Mouse (Mus musculus) urinary bladder, postnatal 14 days (tissue): ENCODE data around the gene Ppp1r15b.

Source experiments
- DNase-seq: peaks from one replicate; pipeline ENCODE4 v3.0.0; 2021; ENCODE audit warnings: low spot score

Gene Ppp1r15b

DNA sequence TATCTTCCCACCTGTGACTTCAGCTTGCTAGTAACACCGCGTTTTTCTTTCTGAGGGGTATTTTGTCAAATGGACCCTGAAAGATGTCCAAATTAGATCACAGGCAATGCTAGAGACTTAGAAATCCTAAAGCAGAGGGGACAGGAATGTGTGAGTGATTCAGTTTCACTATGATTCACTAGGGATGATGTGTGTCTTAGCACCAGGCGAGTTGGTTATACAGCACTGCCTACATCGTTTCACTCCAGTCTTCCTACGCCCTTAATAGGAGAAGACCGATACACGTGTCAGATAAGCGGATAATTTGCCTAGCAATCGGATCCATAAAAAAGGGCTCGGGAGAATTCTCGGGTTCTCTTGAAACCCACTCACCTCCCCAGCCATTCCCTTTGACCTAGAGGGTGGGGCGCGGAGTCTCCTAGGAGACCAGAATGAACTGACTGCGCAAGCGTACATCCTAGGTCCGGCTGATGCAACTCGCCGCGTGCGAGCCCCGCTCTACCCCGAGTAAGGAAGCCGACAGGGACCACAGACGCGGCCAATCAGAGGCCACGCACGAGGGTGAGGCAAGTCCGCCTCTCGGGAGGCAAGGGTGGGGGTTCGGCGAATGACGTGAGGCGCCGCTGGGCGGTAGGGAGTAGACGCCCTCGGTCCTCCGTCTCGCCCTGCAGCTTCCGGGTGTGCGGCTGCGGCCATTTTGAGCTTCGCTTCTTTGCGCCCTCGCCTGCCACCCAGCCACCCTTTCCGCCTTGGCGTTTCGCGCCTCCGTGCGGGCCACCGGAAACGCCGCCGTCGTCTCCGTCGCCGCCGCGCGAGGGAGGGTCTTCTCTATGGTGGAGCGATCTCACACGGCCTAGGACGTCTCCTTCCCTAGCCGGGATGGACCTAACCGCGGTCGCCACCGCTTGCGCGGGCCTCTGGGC, at the start of gene Ppp1r15b:
Ppp1r15b (plus strand) TSS at position 506 of the 923 bp plus-strand sequence.
- peak; percentile 99 for DNase-seq

DNA sequence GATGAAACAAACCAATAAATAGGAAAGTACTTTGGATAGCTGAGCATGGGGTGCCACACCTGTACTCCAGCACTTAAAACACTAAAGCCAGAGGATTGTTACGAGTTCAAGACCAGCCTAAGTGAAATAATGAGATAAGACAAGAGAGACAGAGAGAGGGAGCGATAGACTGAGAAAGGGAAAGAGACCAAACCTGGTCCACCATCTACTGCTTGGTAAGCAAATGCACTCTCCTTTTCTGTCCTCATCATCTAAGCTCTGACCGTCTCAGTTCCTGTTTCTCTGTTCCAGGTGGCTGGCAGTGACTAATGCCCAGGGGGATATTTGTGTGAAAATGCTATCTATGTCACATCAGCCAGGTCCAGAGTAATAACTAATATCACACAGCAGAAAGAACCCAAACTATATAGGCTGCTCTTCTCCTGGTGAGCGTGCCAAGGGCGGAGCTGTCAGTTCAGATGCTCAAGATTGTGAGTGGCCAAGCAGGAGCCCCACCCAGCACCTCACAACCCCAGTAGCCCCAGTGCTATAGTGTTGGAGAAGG, 47.9 kb upstream of the Ppp1r15b start:
- DNase-seq: no peak

GRCm38 (mm10) chr1:133083942-133084625, 46.9 kb upstream of the Ppp1r15b start:
- peak; percentile 38 for DNase-seq

DNA sequence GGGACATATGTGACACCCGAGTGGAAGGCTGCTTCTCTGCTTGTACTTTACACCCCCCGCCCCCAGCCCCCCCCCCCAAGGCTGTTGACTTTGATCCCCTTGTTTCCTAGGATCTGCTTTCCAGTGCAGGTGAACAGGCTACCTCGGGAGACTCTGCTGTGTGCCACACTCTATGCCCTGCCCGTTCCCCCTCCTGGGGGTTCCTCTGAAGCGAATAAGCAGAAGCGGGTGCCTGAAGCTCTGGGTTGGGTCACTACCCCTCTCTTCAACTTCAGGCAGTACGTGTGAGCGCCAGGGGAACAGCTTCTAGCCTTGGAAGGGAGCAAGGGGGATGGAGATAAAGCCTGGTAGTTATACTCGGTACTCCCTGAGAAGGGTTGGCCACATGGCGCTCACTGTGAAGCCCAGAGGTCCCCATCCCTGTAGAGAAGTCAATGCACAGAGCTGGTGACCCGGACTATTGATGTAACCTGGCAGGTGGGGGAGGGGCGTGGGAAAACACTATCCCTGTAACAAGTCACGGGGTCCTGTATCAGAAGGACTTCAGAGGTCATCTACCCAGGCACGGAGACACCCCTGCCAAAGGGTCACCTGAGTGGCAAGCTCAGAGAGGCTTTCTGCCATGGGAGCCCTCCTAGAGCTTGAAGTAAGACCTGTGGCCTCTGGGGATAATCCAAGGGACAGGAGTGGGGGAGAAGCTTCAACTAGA, 46.1 kb upstream of the Ppp1r15b start:
- DNase-seq: no peak

DNA sequence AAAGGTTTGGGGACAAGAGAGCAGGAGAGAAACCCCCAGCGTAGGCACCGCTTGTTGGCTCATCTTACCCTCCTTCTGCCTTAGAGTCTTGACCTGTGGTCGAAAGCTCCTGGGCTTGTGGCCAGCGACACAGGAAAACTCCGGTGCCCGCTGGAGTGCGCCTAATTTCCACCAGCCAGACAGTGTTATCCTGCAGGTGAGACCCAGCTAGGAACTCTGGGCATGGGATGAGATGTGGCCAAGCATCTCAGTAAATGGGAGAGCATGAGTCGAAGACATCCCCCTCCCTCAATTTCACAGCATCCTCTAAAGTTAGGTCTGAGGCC, 45.6 kb upstream of the Ppp1r15b start:
- no peak for DNase-seq

DNA sequence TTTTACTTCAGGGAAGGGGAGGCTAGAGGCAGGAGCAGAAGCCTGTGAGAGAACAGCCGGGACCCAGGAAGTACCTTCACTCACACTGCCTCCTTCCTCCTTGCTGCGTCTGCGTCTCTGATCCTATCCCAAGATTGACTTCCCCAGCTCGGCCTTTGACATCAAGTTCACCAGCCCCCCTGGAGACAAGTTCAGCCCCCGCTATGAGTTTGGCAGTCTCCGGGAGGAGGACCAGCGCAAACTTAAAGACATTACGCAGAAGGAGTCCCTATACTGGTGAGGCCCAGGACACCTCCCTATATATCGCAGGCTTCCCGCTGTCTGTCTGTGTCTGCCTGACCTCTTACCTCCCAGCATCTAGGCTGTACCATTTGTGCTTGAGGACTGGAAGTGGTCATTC, 44.1 kb upstream of the Ppp1r15b start:
- DNase-seq: no peak

GRCm38 (mm10) chr1:133087206-133087905, 43.6 kb upstream of the Ppp1r15b start:
- DNase-seq: peak; percentile 67

GRCm38 (mm10) chr1:133088196-133088595, 42.7 kb upstream of the Ppp1r15b start:
- DNase-seq: no peak

DNA sequence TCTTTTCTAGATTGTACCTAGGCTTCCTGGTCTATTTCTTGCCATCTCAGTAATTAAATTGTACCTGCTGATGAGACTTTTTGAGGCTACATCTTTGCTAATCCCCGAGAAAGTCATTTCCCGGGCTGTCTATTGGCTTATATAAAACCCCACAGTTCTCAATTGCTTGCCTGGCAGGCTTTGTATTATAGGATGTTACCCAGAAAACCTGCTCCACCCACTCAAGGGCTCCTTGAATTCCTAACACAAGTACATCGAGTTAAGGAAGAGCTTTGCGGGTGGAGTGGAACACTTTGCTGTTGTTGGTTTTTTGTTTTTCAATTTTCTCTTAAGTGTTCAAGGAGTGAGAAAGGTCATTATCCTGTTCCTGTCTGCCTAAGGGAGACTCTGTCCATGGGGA, 41.5 kb upstream of the Ppp1r15b start:
- no peak for DNase-seq

DNA sequence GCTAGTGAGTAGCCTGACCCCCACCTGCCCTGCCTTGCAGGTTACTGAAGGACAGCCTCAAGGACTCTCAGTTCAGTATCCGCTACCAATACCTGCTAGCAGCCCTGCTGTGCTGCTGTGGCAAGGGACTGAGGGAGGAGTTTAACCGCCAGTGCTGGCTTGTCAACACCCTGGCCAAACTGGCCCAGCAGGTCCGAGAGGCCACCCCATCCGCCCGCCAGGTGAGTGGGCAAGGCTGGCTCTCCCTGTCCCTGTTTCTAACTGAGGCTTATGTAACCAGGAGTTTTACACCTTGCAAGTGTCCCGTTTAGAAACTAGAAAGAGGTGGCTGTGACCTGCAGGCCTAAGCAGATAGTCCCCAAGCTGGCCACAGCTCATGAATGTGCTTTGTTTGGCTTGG, 40.3 kb upstream of the Ppp1r15b start:
- peak; percentile 89 for DNase-seq

DNA sequence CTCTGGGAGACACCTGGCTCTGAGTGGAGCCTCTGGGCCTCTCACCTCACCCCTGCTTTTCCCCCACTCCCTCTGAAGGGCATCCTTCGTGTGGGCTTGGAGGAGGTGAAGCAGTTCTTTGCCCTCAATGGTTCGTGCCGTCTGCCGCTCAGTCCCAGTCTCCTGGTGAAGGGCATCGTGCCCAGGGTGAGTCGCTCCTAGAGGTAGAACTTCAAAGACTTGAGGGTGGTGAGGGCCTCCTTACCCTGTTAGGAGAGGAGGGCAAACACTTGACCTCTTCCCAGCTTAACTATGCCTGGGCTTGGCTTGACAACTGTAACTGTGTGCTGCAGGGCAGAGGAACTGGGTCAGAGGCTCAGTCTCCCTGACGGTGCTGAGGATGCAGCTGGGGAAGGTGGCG, 39.5 kb upstream of the Ppp1r15b start:
- no peak for DNase-seq

- no peak for DNase-seq
These were observed 37.2 kb upstream of the Ppp1r15b start for GRCm38 (mm10) chr1:133093719-133094118.

DNA sequence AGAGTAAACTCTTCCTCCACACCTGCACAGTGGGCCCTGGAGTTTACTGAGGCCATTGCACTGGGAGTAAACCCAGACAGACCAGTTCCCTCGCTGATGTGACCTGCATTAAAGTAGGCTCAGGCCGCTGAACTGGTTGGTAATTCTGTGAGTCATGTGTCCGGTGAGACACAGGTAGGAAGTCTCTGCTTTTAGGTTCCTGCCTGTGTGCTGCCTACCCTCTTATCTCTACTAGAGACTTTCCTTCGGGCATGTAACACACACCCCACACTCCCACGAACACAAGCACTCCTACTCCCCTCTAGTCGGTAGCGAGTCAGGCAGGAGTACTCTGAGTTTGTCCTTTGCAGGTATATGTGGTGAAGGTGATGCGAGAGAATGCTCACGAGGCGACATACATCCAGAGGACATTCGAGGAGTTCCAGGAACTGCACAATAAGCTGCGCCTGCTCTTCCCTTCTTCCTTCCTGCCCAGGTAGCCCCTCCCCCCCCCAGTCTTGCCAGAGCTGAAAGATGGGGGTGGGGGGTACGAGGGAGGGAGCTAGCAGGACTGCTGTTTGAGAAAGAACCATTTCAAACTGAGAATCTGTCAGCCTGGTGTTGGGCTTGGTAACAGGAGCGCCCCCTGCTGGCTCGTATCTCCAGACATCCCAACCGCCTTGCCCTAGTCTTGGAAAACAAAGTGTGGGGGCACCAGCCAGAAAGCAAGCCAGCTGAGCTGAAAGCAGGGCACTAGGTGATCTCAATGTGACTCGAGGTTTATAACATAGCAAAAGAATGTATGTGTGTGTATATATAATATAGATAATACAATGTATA, 29.8 kb upstream of the Ppp1r15b start:
- DNase-seq: peak; percentile 79

GRCm38 (mm10) chr1:133102108-133102507, 28.8 kb upstream of the Ppp1r15b start:
- DNase-seq: no peak

DNA sequence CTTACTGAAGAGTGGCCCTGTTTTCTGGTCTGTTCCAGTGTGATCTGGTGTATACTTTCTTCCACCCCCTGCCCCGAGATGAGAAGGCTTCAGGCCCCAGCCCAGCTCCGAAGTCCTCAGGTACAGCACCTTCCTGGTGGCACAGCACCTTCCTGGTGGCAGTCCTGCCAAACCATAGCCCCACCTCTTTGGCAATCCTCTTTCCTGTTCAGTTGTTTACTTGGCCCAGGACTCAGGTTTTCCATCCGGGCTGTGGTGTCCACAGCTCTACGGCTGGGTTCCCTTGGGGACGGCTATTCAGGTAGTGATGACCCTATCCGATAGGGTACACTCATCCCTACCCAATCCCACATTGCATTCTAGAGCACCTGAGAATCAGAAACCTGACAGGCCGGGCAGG, 27.6 kb upstream of the Ppp1r15b start:
- DNase-seq: no peak

DNA sequence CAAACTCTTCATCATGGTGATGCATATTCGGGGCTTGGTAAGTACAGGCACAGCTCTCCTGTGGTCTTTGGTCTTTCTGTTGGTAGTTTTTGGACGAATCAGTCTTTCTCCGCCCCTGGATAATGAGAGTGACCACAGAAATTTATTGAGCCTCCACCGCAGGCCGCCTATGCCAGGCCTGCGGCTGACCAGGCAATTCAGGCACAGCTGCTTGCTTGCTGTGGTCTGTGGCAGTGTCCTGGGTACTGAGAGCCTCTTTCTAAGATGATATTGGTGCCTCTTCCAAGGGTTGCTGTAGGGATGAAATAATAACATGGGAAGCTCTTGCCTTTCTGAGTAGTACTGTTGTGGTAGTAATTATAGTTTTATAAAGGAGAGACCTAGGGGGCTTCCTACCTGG, 27.1 kb upstream of the Ppp1r15b start:
- DNase-seq: no peak

- DNase-seq: no peak
These were observed 14.8 kb upstream of the Ppp1r15b start for GRCm38 (mm10) chr1:133116108-133116507.

- DNase-seq: no peak
These were observed 12.8 kb upstream of the Ppp1r15b start for GRCm38 (mm10) chr1:133118127-133118526.

DNA sequence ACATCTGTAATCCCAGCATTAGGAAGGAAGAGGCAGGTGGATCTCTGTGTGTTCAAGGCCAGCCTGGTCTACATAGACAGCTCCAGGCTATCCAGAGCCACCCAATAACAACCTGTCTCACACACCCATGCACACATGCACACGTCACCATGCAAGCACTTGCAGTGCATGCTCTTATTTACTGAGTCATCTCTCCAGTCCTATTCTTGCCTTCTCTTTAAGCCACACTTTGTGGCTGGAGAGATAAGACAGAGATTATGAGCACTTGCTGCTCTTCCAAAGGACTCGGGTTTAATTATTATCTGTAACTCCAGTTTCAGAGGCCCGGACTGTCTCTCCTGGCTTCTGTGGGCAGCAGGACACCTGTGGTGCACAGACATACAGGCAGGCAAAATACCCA, 12.1 kb upstream of the Ppp1r15b start:
- DNase-seq: no peak

GRCm38 (mm10) chr1:133119931-133120712, 10.8 kb upstream of the Ppp1r15b start:
- DNase-seq: no peak
